Mouse (Mus musculus): Measurements from ENCODE around the gene Rabep2. TPM values are rescaled to one million over a fixed set of nuclear protein-coding genes. Genes with fewer than 3 reads are reported as not detected.
"Not testable (repeated sequence)": the region's sequence is repeated elsewhere in the genome, so short reads cannot be mapped to it uniquely, and the experiment has no call there.

The Rabep2 gene
- polyA plus RNA-seq (2015; fragmentation: Nextera tagmentation; extraction: Ambion mirVana): 27.4 and 27.9 TPM in 2 replicates

GRCm38 (mm10) chr7:126428631-126429502 is at the start of gene Rabep2:
Gene Rabep2 (plus strand): TSS chr7:126428759.
- H3K4me3 ChIP-seq (replicated peaks): peak within 1 kb of the TSS; percentile 79
- H3K9ac ChIP-seq: peak within 1 kb of the TSS; percentile 56
- ATAC-seq (ENCODE audit: insufficient read depth, low FRiP score, low read depth): peak; percentile 90
- peak within 1 kb of the TSS; percentile 81 for H3K4me2 ChIP-seq
- H3K27ac ChIP-seq: peak within 1 kb of the TSS; percentile 96
- H3K9me3 ChIP-seq: no peaks in the 10 kb centered on the region; the same call in 1 of the 2 replicates
- H3K4me1 ChIP-seq: peaks cover 13% of the 10 kb centered on the region
- WGBS: under 1% methylated on average over 81 of the region's 82 CpGs
- no peaks in the 10 kb centered on the region for H3K27me3 ChIP-seq (replicated peaks)
- peaks cover 5% of the 10 kb centered on the region; the same call in 1 of the 2 replicates for H3K36me3 ChIP-seq

GRCm38 (mm10) chr7:126383565-126383964 is 45.0 kb upstream of the Rabep2 start:
- Histone ChIP-seq H3K9ac (no peak overlapping the region), H3K4me3 (replicated peaks) (no peak overlapping the region)
- 86% methylated on average over 5 of the region's 5 CpGs for WGBS

GRCm38 (mm10) chr7:126388185-126388584 is 40.4 kb upstream of the Rabep2 start:
- Histone ChIP-seq H3K4me3 (replicated peaks) (no peak overlapping the region), H3K27ac (no peak overlapping the region), H3K9ac (no peak overlapping the region), H3K4me1 (no peaks in the 10 kb centered on the region), H3K27me3 (replicated peaks) (no peaks in the 10 kb centered on the region), H3K36me3 (peaks cover 31% of the 10 kb centered on the region), H3K4me2 (no peak overlapping the region), H3K9me3 (no peaks in the 10 kb centered on the region)
- ATAC-seq (ENCODE audit: insufficient read depth, low FRiP score, low read depth): no peak
- WGBS: 100% methylated on average over 1 of the region's 1 CpGs

More at GRCm38 (mm10) chr7:126383565-126383964, 45.0 kb upstream of the Rabep2 start:
- Histone ChIP-seq H3K4me2 (no peak overlapping the region), H3K27me3 (replicated peaks) (no peaks in the 10 kb centered on the region), H3K27ac (no peak overlapping the region), H3K36me3 (peaks cover 18% of the 10 kb centered on the region), H3K9me3 (no peaks in the 10 kb centered on the region), H3K4me1 (no peaks in the 10 kb centered on the region)
- ATAC-seq (ENCODE audit: insufficient read depth, low FRiP score, low read depth): no peak

- not testable (repeated sequence) for H3K9ac ChIP-seq; ATAC-seq (ENCODE audit: insufficient read depth, low FRiP score, low read depth); H3K4me3 ChIP-seq (replicated peaks); H3K27me3 ChIP-seq (replicated peaks); H3K4me1 ChIP-seq; H3K27ac ChIP-seq; H3K9me3 ChIP-seq; H3K4me2 ChIP-seq
- H3K36me3 ChIP-seq: peaks cover 15% of the 10 kb centered on the region
- 83% methylated on average over 7 of the region's 7 CpGs for whole genome bisulfite sequencing
Measured at GRCm38 (mm10) chr7:126392086-126392884, 36.3 kb upstream of the Rabep2 start.

GRCm38 (mm10) chr7:126396298-126397119 is 32.0 kb upstream of the Rabep2 start, which contains the start of gene Nfatc2ip:
Gene Nfatc2ip (minus strand): TSS chr7:126396737.
- Histone ChIP-seq H3K9ac (peak within 1 kb of the TSS; percentile 66), H3K9me3 (no peaks in the 10 kb centered on the region), H3K36me3 (no peaks in the 10 kb centered on the region; the same call in 1 of the 2 replicates), H3K4me3 (replicated peaks) (peak within 1 kb of the TSS; percentile 97), H3K4me1 (0 out of 2 replicates have a peak, but pooled peaks cover 2% of the 10 kb centered on the region), H3K27ac (peak within 1 kb of the TSS; percentile 57; the same call in 1 of the 2 replicates), H3K4me2 (peak within 1 kb of the TSS; percentile 91), H3K27me3 (replicated peaks) (no peaks in the 10 kb centered on the region)
- WGBS: under 1% methylated on average over 59 of the region's 59 CpGs
- peak; percentile 100 for ATAC-seq (ENCODE audit: insufficient read depth, low FRiP score, low read depth)

DNA sequence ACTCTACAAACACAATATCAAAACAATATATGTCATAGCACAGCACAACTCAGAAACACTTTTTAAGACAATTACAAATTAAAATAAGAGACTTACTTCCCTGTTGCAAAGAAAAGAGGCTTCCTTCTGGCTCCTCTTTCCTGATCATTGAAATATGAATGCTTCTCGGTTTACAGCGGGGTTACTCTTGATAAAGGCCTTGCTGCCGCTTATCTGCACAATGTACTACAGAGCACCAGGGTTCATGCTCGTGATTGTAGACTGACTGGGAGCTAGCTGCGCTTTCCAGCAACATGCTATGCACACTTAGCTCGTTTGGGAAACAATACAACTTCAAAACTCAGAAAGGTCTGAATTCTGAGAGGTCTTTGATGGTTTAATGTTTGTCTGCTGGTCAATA is 31.3 kb upstream of the Rabep2 start:
- 0 out of 2 replicates have a peak, but pooled peaks cover 2% of the 10 kb centered on the region for H3K4me1 ChIP-seq
- H3K4me2 ChIP-seq: peak overlapping the region; percentile 23
- ATAC-seq (ENCODE audit: insufficient read depth, low FRiP score, low read depth): no peak
- no peak overlapping the region for H3K27ac ChIP-seq
- no peak overlapping the region for H3K9ac ChIP-seq
- no peaks in the 10 kb centered on the region for H3K27me3 ChIP-seq (replicated peaks)
- H3K9me3 ChIP-seq: no peaks in the 10 kb centered on the region
- H3K36me3 ChIP-seq: no peaks in the 10 kb centered on the region; the same call in 1 of the 2 replicates
- H3K4me3 ChIP-seq (replicated peaks): no peak overlapping the region
- 47% methylated on average over 6 of the region's 6 CpGs for WGBS

DNA sequence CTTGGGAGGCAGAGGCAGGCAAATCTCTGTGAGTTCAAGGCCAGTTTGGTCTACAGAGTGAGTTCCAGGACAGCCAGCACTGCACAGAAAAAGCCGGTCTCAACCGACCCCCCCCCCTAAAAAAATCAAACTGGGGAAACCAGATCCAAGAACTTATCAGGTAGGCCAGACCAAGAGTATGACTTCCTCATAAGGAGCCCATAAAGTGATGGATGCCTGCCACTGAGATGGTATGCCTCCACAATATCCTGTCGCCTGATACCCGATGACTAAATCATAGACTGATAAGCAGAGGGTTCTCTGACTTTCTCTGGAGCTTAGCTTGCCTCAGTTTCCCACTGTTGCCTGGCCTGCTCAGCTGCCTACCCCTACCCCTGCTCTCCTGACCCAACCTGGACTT is 30.7 kb upstream of the Rabep2 start:
- Histone ChIP-seq H3K36me3 (no peaks in the 10 kb centered on the region; the same call in 1 of the 2 replicates), H3K9ac (no peak overlapping the region), H3K4me2 (no peak overlapping the region), H3K27ac (no peak overlapping the region), H3K4me3 (replicated peaks) (no peak overlapping the region), H3K27me3 (replicated peaks) (no peaks in the 10 kb centered on the region), H3K4me1 (0 out of 2 replicates have a peak, but pooled peaks cover 2% of the 10 kb centered on the region), H3K9me3 (no peaks in the 10 kb centered on the region)
- no peak for ATAC-seq (ENCODE audit: insufficient read depth, low FRiP score, low read depth)
- WGBS: 90% methylated on average over 4 of the region's 4 CpGs

DNA sequence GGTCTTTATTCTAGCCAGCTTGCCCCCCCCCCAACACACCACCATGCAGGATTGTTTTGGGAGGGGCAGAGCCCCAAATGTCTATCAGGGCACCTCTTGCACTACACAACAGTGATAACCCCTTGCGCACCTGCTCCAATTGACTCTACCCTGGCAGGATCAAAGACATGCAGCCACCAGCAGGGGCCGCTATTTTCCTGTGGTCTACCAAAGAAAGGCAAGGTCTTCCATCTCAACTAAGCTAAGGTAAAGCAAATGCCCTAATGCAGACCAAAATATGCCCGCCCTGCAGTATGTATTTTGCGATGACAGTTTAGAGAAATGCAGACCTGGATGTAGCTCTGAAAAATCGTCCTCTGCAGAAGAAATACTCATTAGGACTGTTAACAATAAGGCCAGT is 29.0 kb upstream of the Rabep2 start:
- WGBS: 5% methylated on average over 5 of the region's 5 CpGs
- H3K27me3 ChIP-seq (replicated peaks): no peaks in the 10 kb centered on the region
- no peaks in the 10 kb centered on the region for H3K36me3 ChIP-seq
- no peak for ATAC-seq (ENCODE audit: insufficient read depth, low FRiP score, low read depth)
- H3K4me1 ChIP-seq: 0 out of 2 replicates have a peak, but pooled peaks cover 2% of the 10 kb centered on the region
- H3K27ac ChIP-seq: no peak overlapping the region
- no peak overlapping the region for H3K4me2 ChIP-seq
- H3K9ac ChIP-seq: no peak overlapping the region
- no peak overlapping the region for H3K4me3 ChIP-seq (replicated peaks)
- H3K9me3 ChIP-seq: no peaks in the 10 kb centered on the region

GRCm38 (mm10) chr7:126402518-126402917 is 26.0 kb upstream of the Rabep2 start:
- not testable (repeated sequence) for H3K27ac ChIP-seq; H3K9me3 ChIP-seq; H3K4me2 ChIP-seq; ATAC-seq (ENCODE audit: insufficient read depth, low FRiP score, low read depth); H3K27me3 ChIP-seq (replicated peaks); H3K36me3 ChIP-seq; H3K4me3 ChIP-seq (replicated peaks); H3K9ac ChIP-seq; H3K4me1 ChIP-seq
- WGBS: 78% methylated on average over 8 of the region's 8 CpGs

GRCm38 (mm10) chr7:126408686-126409085 is 19.9 kb upstream of the Rabep2 start:
- H3K27ac ChIP-seq: no peak overlapping the region
- no peaks in the 10 kb centered on the region for H3K36me3 ChIP-seq
- H3K4me1 ChIP-seq: no peaks in the 10 kb centered on the region
- no peak overlapping the region for H3K4me3 ChIP-seq (replicated peaks)
- 71% methylated on average over 2 of the region's 2 CpGs for WGBS
- no peaks in the 10 kb centered on the region for H3K9me3 ChIP-seq
- no peak overlapping the region for H3K9ac ChIP-seq
- no peak for ATAC-seq (ENCODE audit: insufficient read depth, low FRiP score, low read depth)
- H3K4me2 ChIP-seq: no peak overlapping the region
- peaks cover 5% of the 10 kb centered on the region; the same call in 1 of the 2 replicates for H3K27me3 ChIP-seq (replicated peaks)

DNA sequence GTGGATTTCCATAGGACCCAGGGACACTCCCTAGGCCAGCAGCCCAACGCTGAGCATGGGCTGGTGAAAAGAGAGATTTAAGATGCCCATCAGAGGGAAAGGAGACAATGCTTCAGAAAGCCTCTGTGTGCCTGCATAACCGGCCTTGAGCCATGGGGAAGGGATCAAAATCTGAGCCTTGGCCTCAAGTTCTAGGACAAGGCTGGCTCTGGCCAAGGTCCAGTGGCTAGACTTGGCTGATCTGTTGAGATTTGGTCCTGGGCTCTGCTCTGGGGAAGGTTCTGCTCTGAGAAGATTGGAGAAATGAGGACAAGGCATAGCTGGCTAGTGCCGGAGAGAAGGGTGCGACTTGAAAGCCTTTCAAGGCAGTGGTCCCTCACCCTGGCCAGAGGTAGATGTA is 17.5 kb upstream of the Rabep2 start:
- Histone ChIP-seq H3K27me3 (replicated peaks) (peaks cover 5% of the 10 kb centered on the region; the same call in 1 of the 2 replicates), H3K27ac (no peak overlapping the region), H3K36me3 (no peaks in the 10 kb centered on the region), H3K9ac (no peak overlapping the region), H3K4me2 (no peak overlapping the region), H3K9me3 (no peaks in the 10 kb centered on the region), H3K4me1 (no peaks in the 10 kb centered on the region), H3K4me3 (replicated peaks) (no peak overlapping the region)
- WGBS: 86% methylated on average over 4 of the region's 4 CpGs
- no peak for ATAC-seq (ENCODE audit: insufficient read depth, low FRiP score, low read depth)
